Mouse (Mus musculus): ENCODE measurements around the gene Tmc4.

The Tmc4 gene

GRCm38 (mm10) chr7:3692382-3692986 lies 15.1 kb upstream of the Tmc4 start, which contains the start of gene Tsen34:
Gene Tsen34, plus strand, starts transcription at chr7:3692863.
- DNase-seq (ENCODE audit: low spot score), result peak; percentile 91

GRCm38 (mm10) chr7:3691919-3692318 lies 14.6 kb upstream of the Tmc4 start:
- no peak for DNase-seq (ENCODE audit: low spot score)

DNA sequence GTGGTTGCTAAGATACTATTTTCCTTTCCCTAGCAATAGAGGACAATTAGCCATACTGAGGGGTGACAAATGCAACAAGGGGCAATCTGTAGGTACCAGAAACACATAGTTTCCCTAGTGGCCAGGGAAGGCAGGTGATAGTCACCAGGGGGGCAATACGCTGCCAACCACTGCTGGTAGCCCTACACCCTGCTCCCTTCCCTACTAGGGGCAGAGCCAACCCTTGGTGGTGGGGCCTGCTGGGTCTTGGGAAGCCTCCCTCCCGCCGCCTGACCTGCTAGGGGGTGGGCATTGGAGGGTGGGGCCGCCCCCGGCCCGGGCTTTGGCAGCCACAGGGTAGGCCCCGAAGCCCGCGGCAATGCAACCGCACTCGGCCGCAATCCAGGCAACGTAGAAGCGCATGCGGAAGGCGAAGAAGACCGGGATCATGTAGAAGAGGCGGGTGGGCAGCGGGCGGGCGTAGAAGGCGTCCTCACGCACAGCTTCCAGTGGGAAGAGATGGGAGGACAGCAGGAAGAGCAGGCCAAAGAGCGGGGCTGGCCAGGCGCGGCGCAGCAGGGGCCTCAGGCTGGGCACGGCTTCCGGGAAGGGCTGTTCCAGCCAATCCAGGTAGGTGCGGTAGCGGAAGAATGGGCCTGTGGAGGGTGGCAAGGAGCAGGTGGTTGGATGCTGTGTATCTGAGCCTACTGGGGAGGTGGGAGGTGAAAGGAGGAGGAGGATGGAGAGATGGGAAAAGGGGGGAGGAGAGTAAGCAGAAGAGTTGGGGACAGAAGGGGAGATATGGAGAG lies 8.2 kb upstream of the Tmc4 start:
- DNase-seq (ENCODE audit: low spot score), result no peak

DNA sequence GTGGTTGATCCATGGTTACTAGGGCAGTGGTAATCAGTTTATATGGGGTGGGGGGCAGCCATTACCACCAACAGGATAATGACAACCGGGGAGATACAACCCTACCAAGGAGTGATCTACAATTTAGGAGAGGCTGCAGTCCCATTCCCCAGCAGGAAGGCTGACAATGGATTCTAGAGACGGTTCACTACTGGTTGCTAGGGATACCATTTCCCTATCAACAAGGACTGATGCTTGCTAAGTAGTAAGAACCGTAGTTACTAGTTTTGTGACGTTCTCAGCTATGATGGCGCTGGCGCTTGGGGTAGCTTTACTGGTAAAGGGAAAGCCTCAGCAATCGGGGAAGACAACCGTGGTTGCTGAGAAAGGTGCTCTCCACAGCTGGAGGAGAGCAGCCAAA lies 7.3 kb upstream of the Tmc4 start:
- DNase-seq (ENCODE audit: low spot score), result no peak

- no peak for DNase-seq (ENCODE audit: low spot score)
Measured at GRCm38 (mm10) chr7:3683908-3684550, 6.7 kb upstream of the Tmc4 start.

DNA sequence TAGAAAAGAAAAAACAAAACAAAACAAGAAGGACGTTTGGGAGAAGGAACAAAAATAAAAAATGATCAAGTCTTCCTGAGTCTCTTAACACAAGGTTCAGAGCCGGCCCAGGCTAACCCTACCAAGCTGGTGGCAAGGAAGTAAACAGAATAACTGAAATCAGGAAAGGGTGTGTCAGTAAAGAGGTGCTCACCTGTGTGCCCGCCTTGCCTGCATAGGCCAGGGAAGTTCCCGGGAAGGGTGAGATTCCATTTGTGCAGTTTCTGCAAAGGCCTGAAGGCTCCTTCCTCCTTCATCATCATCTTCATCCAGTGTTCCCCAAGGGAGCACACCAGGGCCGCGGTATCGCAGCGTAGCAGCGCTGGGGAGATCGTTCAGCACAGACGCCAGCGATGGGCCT lies 982 bp downstream of the Tmc4 start:
- DNase-seq (ENCODE audit: low spot score), result no peak

DNA sequence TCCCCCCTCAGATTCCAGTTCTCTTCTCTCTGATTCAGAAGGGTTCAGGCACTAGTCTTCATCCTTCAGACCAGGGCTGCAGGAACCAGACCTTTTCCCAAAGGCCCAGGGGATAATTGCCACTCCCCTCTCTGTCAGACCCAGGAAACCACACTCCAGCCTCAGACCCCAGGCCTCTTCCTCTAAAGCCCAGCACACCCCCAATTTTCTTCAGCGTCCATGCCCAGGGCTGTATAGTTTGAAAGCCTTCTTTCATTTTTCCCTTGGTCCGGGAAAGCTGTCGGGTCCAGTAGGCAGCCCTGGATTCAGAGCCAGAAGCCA lies 2.2 kb downstream of the Tmc4 start:
- DNase-seq (ENCODE audit: low spot score), result no peak

DNA sequence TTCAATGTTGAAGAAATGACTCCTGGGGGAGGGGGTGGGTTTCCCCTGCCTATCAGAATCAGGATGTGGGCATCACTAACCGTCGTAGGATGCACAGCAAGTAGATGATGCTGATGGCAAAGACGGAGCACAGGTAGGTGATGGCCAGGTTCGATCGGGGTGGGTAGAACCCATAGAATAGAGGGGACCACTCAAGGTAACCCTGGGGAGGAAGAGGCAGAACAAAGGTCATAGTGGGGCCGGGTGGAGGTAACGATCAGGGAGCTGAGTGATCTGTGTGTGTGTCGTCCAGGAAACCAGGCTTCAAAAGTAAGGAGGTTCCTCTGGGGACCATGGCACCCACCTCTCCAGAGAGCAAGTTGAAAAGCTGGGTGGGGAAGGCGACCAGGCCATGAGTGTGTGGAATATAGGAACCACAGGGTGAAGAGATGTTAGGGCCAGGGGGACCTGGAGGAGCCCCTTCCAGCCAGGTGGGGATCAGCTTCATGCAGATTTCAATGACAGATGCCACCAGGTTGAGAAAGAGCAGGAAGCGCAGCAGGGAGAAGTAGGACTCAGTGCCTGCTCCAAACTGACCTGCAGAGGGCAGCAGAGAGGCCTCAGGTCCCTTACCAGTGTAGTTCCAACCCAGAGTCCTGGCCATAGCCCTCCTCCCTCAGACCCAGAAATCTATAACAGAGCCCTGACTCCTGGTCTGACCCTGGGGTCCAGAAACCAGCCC lies 2.7 kb downstream of the Tmc4 start:
- DNase-seq (ENCODE audit: low spot score), result peak; percentile 54

GRCm38 (mm10) chr7:3666921-3667391 lies 10.4 kb downstream of the Tmc4 start:
- no peak for DNase-seq (ENCODE audit: low spot score)

- peak; percentile 79 for DNase-seq (ENCODE audit: low spot score)
Measured at GRCm38 (mm10) chr7:3665215-3666114, 11.9 kb downstream of the Tmc4 start, which contains the start of gene Leng1. Gene Leng1, minus strand, starts transcription at chr7:3665840.

DNA sequence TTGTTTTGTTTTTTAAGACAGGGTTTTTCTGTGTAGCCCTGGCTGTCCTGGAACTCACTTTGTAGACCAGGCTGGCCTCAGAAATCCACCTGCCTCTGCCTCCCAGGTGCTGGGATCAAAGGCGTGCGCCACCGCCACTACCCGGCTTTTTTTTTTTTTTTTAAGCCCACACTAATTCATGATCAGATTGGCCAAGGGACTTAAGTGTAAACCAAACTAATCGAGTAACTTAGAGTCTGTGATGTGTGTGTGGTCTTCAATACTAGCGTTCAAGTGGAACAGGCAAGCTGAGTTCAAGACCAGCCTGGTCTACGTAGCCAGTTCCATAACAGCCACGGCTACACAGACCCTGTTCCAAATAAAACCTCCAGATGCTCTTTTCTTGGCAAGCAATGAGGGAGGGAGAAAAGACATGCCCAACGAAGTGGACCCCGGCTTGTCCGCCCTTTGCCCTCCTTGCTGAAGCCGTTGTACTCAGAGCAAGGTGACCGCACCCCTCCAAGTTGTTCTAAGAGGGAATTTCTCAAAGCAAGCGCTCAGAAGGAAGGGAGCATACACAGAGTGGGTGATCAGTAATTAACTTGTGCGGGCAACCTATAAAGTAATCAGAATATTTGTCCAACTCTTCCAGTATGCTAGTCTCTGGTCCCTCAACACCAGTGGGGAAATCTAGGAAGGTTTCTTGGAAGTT lies 12.7 kb downstream of the Tmc4 start:
- no peak for DNase-seq (ENCODE audit: low spot score)

DNA sequence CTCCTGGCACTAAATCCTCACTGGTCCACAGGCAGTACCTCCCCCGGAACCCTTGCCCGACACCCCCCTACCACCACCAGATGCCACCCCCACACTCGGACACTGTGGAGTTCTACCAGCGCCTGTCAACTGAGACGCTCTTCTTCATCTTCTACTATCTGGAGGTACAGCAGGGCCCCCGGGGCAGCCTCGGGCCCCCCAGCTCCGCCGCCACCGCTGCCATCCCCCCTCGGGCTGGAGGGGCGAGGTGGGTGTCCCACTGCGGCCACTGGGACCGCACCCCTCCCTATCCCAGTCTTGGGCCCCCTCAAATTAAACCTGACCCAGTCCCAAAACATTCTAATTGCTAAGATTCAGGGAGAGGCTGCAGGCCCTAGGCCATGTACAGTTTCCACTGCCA lies 18.8 kb downstream of the Tmc4 start:
- no peak for DNase-seq (ENCODE audit: low spot score)

GRCm38 (mm10) chr7:3656966-3657365 lies 20.4 kb downstream of the Tmc4 start:
- DNase-seq (ENCODE audit: low spot score), result no peak

GRCm38 (mm10) chr7:3646641-3647040 lies 30.7 kb downstream of the Tmc4 start:
- DNase-seq (ENCODE audit: low spot score), result no peak

- DNase-seq (ENCODE audit: low spot score), result no peak
Measured at GRCm38 (mm10) chr7:3646188-3646587, 31.2 kb downstream of the Tmc4 start.

GRCm38 (mm10) chr7:3645488-3646025 lies 31.8 kb downstream of the Tmc4 start:
- peak; percentile 23 for DNase-seq (ENCODE audit: low spot score)

GRCm38 (mm10) chr7:3644672-3645487 lies 32.5 kb downstream of the Tmc4 start, which contains the start of gene Cnot3:
Gene Cnot3, plus strand, starts transcription at chr7:3645268.
- peak; percentile 89 for DNase-seq (ENCODE audit: low spot score)

GRCm38 (mm10) chr7:3644348-3644671 lies 33.0 kb downstream of the Tmc4 start:
- no peak for DNase-seq (ENCODE audit: low spot score)

DNA sequence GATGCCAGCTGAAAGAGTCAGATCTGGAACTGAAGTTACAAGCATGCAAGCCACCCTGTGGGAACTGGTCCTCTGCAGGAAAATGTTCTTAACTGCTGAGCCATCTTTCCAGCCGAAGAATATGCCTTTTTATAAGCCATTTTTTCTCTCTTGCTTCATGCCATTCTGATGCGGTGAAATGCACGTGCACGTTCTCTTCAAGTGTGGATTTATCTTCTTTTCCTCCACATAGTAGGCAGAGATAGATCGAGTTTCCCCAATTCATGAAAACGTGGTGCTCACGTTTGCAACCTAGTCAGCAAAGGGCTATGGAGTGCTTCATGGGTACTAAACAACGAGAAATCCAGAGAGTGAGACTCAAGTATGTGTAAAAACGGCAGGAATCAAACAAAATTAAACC lies 33.5 kb downstream of the Tmc4 start:
- DNase-seq (ENCODE audit: low spot score), result no peak

DNA sequence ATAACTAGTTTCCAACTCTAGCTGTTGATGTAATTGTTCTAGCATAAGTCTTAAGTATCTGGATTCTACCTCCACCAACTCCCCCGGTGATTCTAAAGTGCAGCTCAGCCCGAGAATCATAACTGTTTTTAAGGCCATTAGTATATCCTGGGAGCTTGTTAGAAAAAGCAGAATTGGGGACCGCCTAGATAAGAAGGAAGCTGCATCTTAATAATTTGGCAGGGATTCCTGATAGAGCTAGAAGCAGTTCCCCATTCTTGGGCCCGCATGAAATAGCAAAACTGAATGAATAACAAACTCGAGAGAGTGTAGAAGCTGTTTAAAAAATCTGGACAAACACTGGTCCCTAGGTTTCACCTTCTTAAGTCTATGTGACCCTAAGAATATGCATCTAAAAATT lies 33.9 kb downstream of the Tmc4 start:
- DNase-seq (ENCODE audit: low spot score), result no peak

All from ovary, postnatal 10 days (tissue).